Mouse (Mus musculus) ES-E14 (cell line): ENCODE measurements at regions not wholly inside any gene's neighbourhood (a gene's known extent, or its start where the extent isn't known, plus 50 kb on each side); places are given as distances from the start of the nearest gene placed in this dataset.

ENCODE experiments used
- CHD2 ChIP-seq: IDR thresholded peaks from 2 replicates; pipeline ENCODE4 v1.6.1; 2014; ENCODE audit warnings: mild to moderate bottlenecking, low read depth, low read length, inconsistent platforms
- MAFK ChIP-seq: IDR thresholded peaks from 2 replicates; pipeline ENCODE4 v1.6.1; 2014; ENCODE audit warnings: mild to moderate bottlenecking, low read depth, low read length, inconsistent platforms; ENCODE audit not compliant: insufficient read depth
- ZC3H11A ChIP-seq: IDR thresholded peaks from 2 replicates; pipeline ENCODE4 v1.6.1; 2012; ENCODE audit warnings: low read depth, mild to moderate bottlenecking, inconsistent platforms, low read length, borderline replicate concordance

DNA sequence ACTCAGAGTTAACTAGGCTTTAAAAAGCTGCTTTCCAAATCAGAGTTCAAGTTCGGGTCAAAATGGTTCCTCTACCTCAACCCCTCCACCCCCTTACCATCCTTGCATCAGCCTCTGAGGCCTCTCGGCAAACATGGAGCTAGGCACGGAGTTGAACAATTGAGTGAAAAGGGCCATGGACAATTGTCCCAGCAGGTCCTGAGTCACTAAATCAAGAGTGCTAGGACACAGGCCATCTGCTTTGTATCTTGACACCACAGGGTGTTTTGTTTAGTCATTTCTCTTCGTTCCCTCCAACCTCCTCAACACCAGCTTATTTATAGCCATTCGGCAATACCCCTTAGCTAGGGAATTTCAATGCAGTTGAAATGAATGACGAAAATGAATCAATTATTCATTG is 59.5 kb upstream of the Jarid2 start:
- TF ChIP-seq CHD2 (no peak), ZC3H11A (no peak), MAFK (no peak)
